Mouse (Mus musculus) lung, embryonic 15.5 days (tissue): ENCODE measurements around the gene Zc3h7b. TPM values are rescaled to one million over a fixed set of nuclear protein-coding genes. Genes with fewer than 3 reads are reported as not detected.
A peak's percentile ranks its signal among the peaks of the same experiment; 100 is the strongest.

Experiments used
- ATAC-seq: fragments of 200-750 bp; cut with Nextera tagmentation; 2 replicates; pipeline ENCODE4 v1.8.0; 2017; ENCODE audit warnings: moderate number of reproducible peaks, borderline replicate concordance; ENCODE audit not compliant: low FRiP score, low TSS enrichment; ENCODE audit errors: extremely low read depth
- H3K27ac ChIP-seq: fragments of 300-500 bp; sonication (generic); 2 replicates; pipeline ENCODE4 v1.5.1; 2015; ENCODE audit warnings: moderate library complexity, mild to moderate bottlenecking, inconsistent platforms
- H3K27me3 ChIP-seq: fragments of 300-500 bp; sonication (generic); 2 replicates; pipeline ENCODE4 v1.6.1; 2015; ENCODE audit warnings: inconsistent platforms
- H3K36me3 ChIP-seq: fragments of 300-500 bp; sonication (generic); 2 replicates; pipeline ENCODE4 v1.6.1; 2015; ENCODE audit warnings: inconsistent platforms
- H3K4me1 ChIP-seq: fragments of 300-500 bp; sonication (generic); 2 replicates; pipeline ENCODE4 v1.6.1; 2015; ENCODE audit warnings: inconsistent platforms
- H3K4me2 ChIP-seq: fragments of 300-500 bp; sonication (generic); 2 replicates; pipeline ENCODE4 v1.6.1; 2015; ENCODE audit warnings: inconsistent platforms, mild to moderate bottlenecking, moderate library complexity
- H3K4me3 ChIP-seq: fragments of 300-500 bp; sonication (generic); 2 replicates; pipeline ENCODE4 v1.5.1; 2015; ENCODE audit warnings: mild to moderate bottlenecking, inconsistent platforms
- H3K9ac ChIP-seq: fragments of 300-500 bp; sonication (generic); 2 replicates; pipeline ENCODE4 v1.6.1; 2015; ENCODE audit warnings: inconsistent platforms
- H3K9me3 ChIP-seq: fragments of 300-500 bp; sonication (generic); 2 replicates; pipeline ENCODE4 v1.6.1; 2016; ENCODE audit warnings: inconsistent platforms
- WGBS: fragments of 180-500 bp; shearing (Covaris S2); methylation state at CpG from one replicate; pipeline ENCODE4 v1.1.7; 2015; 5-methylcytosine and 5-hydroxymethylcytosine counted together
- polyA plus RNA-seq: library from polyadenylated mRNA; unstranded; fragments of >200 nt; fragmentation: Nextera tagmentation; extraction: Ambion mirVana; gene quantifications from 2 replicates; pipeline ENCODE4 v1.2.1, GENCODE M21; 2015

Gene Zc3h7b
- polyA plus RNA-seq, 1 experiment from 2014 or later, result 30.7 TPM

DNA sequence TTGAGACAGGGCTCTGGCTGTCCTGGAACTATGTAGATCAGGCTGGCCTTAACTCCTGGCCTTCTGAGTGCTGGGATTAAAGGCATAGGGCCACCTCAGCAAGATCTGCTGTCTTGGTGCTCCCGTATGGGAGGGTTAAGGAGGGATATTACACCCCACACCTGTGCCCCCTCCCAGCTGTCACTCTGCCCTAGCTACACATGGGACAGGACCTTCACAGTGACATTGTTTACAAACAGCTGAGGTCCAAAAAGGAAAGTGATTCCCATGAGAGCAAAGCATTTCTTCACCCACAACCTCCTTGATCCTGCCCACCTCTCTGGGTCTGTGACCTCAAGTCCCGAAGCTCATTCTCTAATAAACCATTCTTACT, 84.3 kb downstream of the Zc3h7b start:
- Histone ChIP-seq H3K4me3 (no peak overlapping the region), H3K4me1 (0 out of 2 replicates have a peak, but pooled peaks cover 11% of the 10 kb centered on the region), H3K36me3 (peaks cover 21% of the 10 kb centered on the region), H3K9me3 (no peaks in the 10 kb centered on the region), H3K27ac (no peak overlapping the region), H3K4me2 (no peak overlapping the region), H3K9ac (no peak overlapping the region), H3K27me3 (no peaks in the 10 kb centered on the region)
- no peak for ATAC-seq
- WGBS, result 50% methylated on average over 2 of the region's 2 CpGs

DNA sequence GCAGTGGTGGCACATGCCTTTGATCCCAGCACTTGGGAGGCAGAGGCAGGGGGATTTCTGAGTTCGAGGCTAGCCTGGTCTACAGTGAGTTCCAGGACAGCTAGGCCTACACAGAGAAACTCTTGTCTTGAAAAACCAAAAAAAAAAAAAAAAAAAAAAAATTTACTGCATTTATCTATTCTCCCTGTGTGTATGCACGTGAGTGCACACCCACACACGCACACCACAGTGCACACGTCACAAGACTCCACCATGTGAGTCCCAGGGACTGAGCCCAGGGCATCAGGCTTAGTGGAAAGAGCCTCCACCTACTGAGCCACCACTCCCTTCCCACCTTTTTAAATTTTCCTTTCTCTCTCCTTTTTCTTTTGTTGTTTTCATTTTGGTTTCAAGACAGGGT, 85.7 kb downstream of the Zc3h7b start:
- H3K9me3 ChIP-seq, result no peaks in the 10 kb centered on the region
- no peak overlapping the region for H3K4me2 ChIP-seq
- no peak overlapping the region for H3K4me3 ChIP-seq
- H3K4me1 ChIP-seq, result 0 out of 2 replicates have a peak, but pooled peaks cover 11% of the 10 kb centered on the region
- H3K27ac ChIP-seq, result no peak overlapping the region
- H3K36me3 ChIP-seq, result peaks cover 10% of the 10 kb centered on the region; the same call in 1 of the 2 replicates
- ATAC-seq, result no peak
- WGBS, result 86% methylated on average over 4 of the region's 4 CpGs
- H3K27me3 ChIP-seq, result no peaks in the 10 kb centered on the region
- no peak overlapping the region for H3K9ac ChIP-seq

DNA sequence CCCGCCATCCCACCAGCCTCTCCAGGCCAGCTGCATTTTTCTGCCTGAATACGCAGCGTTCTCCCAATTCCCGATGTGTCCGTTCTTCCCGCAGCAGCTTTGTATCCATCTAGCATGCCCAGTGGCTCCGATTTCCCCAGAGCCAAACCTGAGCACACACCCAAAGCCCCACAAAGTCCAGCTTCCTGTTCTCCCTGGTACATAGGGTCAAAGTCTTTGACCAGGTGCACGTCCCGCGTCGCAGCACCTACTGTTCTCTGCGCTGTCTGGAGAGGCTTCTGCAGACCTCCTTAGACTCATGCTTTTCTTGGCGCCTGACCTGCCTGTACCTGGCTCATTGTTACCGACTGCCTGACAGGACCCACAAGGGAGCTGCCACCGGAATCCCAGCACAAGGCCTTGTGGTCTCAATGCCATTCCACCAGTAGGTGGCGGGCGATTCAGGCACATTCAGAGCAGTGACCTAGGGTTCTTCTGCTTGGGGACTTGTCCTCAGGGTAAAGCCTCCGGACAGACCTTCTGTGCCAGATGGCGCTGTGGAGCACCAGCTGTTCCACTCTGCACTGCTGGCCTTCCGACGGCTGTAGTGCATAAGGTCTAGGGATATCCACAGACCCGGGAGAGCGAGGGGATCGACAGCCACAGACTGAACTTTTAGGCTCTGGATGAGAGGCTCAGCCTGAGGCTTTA, 86.4 kb downstream of the Zc3h7b start:
- Histone ChIP-seq H3K9ac (no peak overlapping the region), H3K4me1 (peaks cover 17% of the 10 kb centered on the region), H3K9me3 (no peaks in the 10 kb centered on the region), H3K36me3 (peaks cover 10% of the 10 kb centered on the region; the same call in 1 of the 2 replicates), H3K27me3 (no peaks in the 10 kb centered on the region), H3K4me2 (peak overlapping the region; percentile 35), H3K4me3 (no peak overlapping the region), H3K27ac (no peak overlapping the region)
- peak; percentile 83 for ATAC-seq
- WGBS, result 11% methylated on average over 24 of the region's 24 CpGs

DNA sequence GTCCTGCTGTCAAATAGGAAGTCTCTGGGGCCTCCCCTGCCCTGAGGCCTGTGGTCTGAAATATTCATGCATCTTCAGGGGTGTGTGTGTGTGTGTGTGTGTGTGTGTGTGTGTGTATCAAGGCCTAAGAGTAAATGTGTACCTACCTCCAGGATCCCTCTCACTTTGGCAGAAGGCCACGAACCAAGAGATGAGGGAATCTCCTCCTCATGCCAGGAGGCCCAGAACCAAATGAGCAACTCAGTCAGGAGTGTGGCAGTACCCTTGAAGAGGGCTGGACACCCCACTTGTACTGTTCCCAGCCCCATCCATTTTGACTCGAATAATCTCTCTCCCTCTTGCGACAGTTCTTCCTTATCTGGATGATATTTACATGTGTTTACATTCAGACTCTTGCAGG, 87.4 kb downstream of the Zc3h7b start:
- 53% methylated on average over 3 of the region's 3 CpGs for WGBS
- Histone ChIP-seq H3K4me1 (peaks cover 27% of the 10 kb centered on the region), H3K9me3 (no peaks in the 10 kb centered on the region), H3K27me3 (no peaks in the 10 kb centered on the region), H3K4me3 (no peak overlapping the region), H3K4me2 (no peak overlapping the region), H3K36me3 (peaks cover 4% of the 10 kb centered on the region; the same call in 1 of the 2 replicates), H3K27ac (no peak overlapping the region), H3K9ac (no peak overlapping the region)
- ATAC-seq, result no peak

DNA sequence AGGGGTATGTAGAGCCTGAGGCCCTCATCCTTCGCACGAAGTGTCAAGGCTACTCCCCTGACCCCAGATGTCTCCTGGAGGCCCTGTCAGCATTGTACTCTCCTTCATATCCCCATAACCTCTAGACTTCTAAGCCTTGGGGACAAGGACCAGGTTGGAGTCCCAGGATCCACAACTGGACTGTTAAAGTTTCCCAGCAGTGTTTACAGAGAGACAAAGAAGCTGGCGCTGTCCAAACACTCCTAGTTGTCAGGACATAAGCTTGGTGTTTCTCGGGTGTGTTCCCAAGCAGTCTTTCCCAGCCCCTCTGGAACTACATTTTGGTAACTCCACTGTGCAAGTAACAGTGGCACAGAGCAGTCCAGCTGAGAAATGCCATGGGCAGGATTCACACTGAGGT, 88.6 kb downstream of the Zc3h7b start:
- H3K4me3 ChIP-seq, result no peak overlapping the region
- peaks cover 31% of the 10 kb centered on the region for H3K4me1 ChIP-seq
- H3K4me2 ChIP-seq, result no peak overlapping the region
- no peaks in the 10 kb centered on the region for H3K36me3 ChIP-seq
- H3K27ac ChIP-seq, result no peak overlapping the region
- H3K27me3 ChIP-seq, result no peaks in the 10 kb centered on the region
- no peak overlapping the region for H3K9ac ChIP-seq
- H3K9me3 ChIP-seq, result no peaks in the 10 kb centered on the region
- WGBS, result 54% methylated on average over 4 of the region's 4 CpGs
- ATAC-seq, result no peak

DNA sequence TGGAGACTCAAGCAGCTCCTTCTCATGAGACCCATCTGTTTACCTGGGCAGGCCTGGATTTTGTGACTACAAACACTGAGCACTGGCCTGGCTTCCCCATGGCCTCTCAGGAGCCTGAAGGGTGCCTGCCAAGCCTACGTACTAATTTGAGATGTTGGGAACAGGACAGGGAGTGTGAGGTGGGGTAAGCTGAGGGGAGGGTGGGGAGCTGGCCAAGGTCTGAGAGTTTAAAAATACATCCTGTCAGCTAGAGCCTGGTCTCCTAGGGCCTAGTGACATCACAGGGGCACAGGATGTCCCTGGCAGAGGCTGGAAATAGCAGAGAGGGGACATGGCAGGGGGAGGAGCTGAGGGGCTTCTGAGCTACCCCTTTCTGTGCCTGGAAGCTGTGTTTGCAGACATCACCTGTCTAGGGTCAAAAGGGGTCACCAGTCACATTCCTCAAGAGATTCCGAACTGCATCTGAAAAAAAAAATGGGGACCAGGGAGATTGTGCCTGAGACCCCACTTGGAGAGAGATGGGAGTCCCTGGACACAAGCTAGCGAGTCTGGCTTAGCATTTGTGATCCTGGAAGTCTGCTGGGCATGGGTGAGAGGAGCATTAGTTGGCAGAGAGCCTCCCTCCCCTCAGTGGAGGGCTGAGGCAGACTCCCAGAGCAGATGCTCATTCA, 89.4 kb downstream of the Zc3h7b start:
- Histone ChIP-seq H3K27me3 (no peaks in the 10 kb centered on the region), H3K4me2 (no peak overlapping the region), H3K36me3 (no peaks in the 10 kb centered on the region), H3K9me3 (no peaks in the 10 kb centered on the region), H3K4me3 (no peak overlapping the region), H3K9ac (no peak overlapping the region), H3K4me1 (peaks cover 40% of the 10 kb centered on the region), H3K27ac (no peak overlapping the region)
- no peak for ATAC-seq
- 50% methylated on average over 3 of the region's 3 CpGs for WGBS

DNA sequence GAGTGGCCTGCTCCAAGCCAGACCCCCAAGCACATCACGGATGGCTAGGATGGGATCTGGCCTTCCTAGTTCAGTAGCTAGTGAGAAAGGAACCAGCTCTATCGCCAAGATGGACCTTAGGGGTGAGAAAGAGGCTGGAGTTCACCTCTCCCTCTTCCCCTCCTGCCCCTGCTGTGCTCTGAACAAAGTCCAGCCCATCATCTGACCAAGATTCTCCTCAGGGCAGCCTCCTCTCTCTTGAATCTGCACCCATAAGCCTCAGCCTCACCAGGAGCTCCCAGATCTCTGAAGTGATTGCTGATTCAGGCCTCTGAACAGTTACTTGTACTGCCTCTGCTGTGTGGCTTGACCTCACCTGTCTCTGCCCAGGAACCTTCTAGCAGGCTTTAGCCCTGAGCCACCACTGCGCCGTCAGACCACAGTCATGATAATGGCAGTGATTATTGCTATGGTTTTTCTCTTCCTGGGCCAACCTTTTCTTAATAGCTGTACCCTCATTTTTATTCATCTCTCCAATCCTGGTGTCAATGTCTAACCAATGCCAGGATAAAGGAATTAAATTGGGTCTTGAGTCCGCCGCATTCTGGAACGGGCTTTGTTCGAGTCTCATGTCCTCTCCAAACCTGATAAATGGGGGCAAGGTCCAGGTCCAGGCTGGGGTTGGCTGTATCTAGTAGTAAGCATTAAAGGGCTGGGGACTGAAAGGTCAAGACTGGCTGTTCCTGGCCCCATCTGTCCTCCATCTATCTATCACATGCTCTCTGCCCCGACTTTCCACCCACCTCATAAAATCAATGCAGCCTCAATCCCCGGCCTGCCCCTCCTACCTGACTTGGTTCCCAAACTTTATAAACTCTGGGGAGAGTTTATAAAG, 90.4 kb downstream of the Zc3h7b start:
- Histone ChIP-seq H3K36me3 (no peaks in the 10 kb centered on the region), H3K4me3 (no peak overlapping the region), H3K9me3 (no peaks in the 10 kb centered on the region), H3K27me3 (no peaks in the 10 kb centered on the region), H3K27ac (no peak overlapping the region), H3K4me1 (peaks cover 48% of the 10 kb centered on the region), H3K9ac (no peak overlapping the region), H3K4me2 (peak overlapping the region; percentile 75; the same call in 1 of the 2 replicates)
- 67% methylated on average over 10 of the region's 10 CpGs for WGBS
- no peak for ATAC-seq

DNA sequence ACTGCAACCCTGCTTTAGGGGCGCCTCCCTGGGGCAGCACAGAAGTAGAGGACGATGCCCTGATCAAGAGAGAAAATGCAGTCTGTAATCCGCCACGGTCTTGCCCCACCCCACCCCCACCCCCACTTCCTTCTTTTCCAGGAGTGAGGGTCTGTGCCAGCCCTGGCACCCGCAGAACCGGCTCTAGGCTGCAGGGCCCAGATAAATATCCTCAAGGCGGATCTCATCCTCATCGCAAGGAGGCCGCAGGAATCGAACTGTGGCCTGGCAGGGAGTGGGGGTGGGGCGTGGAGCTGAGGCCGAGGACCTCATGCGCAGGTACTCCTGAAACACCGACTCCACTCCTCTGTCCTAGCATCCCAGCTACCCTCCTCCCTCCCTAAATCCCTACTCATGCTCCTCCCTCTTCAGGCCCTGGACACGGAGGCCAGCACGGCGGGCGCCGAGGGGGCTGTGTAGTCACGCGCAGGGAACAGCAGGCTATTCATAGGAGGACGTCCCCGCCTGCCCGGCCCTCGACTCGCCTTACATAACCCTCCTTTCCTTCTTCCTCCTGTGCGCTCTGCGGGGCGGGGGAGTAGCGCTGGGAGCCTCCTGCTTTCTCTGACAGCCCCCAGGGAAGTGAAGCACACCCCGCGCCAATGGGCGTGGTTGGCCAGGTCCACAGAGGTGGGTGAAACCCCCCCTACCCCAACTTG, 91.4 kb downstream of the Zc3h7b start:
- Histone ChIP-seq H3K4me3 (peak overlapping the region; percentile 38), H3K36me3 (no peaks in the 10 kb centered on the region), H3K4me2 (peak overlapping the region; percentile 75), H3K9me3 (no peaks in the 10 kb centered on the region), H3K27me3 (no peaks in the 10 kb centered on the region), H3K27ac (peak overlapping the region; percentile 72), H3K4me1 (peaks cover 44% of the 10 kb centered on the region), H3K9ac (peak overlapping the region; percentile 31)
- WGBS, result 2% methylated on average over 33 of the region's 33 CpGs
- peak; percentile 85 for ATAC-seq

DNA sequence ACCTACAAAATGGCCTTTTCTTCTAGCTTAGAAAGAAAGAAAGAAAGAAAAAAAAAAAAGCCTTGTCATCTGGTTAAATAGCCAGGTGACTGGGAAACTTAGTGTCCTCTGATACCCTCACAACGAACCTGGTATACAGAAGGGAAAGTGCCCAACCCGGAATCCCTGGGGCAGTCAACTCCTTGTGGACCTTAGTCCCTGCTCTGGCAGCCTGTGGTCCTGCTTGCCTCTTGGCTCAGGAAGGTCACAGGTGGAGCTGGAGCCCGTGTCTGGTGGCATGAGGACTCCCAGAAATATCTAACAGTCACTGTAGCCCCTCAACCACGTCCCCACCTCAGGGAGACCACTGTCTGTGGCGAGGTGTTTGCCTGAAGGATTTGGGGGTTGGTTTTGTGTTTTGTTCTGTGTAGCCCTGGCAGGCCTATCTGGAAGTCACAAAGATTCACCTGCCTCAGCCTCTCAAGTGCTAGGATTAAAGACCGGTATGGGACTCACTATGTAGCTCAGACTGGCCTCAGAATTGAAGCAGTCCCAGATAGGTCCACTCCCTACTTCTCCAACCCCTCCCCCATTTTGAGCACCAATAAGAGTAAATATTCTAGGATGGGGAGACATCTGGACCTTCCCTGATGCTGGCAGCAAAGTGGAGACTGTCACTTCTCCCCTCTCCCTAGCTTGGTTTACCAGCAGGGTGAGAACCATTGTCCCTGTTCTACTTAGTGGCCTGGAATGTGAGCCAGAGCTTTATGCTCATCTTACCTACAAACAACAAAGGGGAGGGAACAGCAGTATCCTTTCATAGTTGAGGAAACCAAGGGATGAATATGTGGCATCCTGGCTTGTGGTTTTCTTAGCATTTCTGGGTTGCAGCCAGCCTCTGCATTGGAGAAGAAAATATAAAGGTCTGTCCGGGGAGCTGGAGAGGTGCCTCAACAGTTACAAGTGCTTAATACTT, 92.4 kb downstream of the Zc3h7b start:
- Histone ChIP-seq H3K9ac (no peak overlapping the region), H3K4me1 (peaks cover 39% of the 10 kb centered on the region), H3K4me3 (no peak overlapping the region), H3K27me3 (no peaks in the 10 kb centered on the region), H3K36me3 (no peaks in the 10 kb centered on the region), H3K4me2 (peak overlapping the region; percentile 75), H3K27ac (peak overlapping the region; percentile 72; the same call in 1 of the 2 replicates), H3K9me3 (no peaks in the 10 kb centered on the region)
- no peak for ATAC-seq
- WGBS, result 58% methylated on average over 7 of the region's 7 CpGs

DNA sequence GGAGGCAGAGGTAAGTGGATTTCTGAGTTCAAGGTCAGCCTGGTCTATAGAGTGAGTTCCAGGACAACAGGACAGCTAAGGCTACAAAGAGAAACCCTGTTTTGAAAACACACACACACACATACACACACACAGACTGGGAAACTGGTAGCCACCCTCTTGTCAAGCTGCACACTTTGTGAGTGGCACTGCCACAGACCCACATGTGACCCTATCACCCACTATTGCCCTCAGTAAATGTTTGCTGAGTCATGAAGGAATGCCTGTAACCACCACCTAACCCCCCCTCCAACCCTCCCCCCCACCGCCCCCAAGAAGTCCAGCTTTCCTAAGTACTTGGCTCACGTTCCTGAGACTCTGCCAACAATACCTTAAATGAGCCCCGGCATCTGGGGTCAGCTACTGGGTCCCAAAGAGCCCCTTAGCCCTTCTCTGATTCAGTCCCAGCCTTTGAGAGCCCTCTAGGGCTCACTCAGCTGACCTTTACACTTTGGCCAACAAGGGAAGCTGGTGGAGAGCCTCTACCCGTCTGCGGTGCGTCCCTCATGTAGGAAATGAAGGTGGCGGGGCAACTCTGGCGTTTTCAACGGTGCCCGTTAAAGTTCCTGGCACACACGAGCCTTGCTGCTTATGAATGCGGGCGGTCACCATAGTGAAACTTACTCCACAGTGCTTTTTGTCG, 93.8 kb downstream of the Zc3h7b start:
- H3K4me1 ChIP-seq, result peaks cover 37% of the 10 kb centered on the region
- 48% methylated on average over 14 of the region's 14 CpGs for WGBS
- H3K27ac ChIP-seq, result peak overlapping the region; percentile 55

More for the DNA sequence above, 93.8 kb downstream of the Zc3h7b start:
- ATAC-seq, result no peak
- Histone ChIP-seq H3K27me3 (no peaks in the 10 kb centered on the region), H3K36me3 (no peaks in the 10 kb centered on the region), H3K9me3 (no peaks in the 10 kb centered on the region), H3K4me3 (no peak overlapping the region), H3K4me2 (peak overlapping the region; percentile 16; the same call in 1 of the 2 replicates), H3K9ac (no peak overlapping the region)
